Mouse (Mus musculus) liver, embryonic 14.5 days (tissue): ENCODE measurements around the gene Fermt2. TPM values are rescaled to one million over a fixed set of nuclear protein-coding genes. Genes with fewer than 3 reads are reported as not detected.

Experiments used
- ATAC-seq: fragments of 200-750 bp; cut with Nextera tagmentation; 2 replicates; pipeline ENCODE4 v1.8.0; 2017; ENCODE audit warnings: moderate number of reproducible peaks, mild to moderate bottlenecking, moderate library complexity; ENCODE audit not compliant: insufficient read depth
- DNase-seq, 3 experiments: peaks; one replicate each; pipeline ENCODE4 v3.0.0-alpha.2; 2012 to 2013; ENCODE audit warnings: low read depth in 3 of 3, low spot score in 3 of 3
- H3K27ac ChIP-seq: fragments of 300-500 bp; sonication (generic); 2 replicates; pipeline ENCODE4 v1.5.1; 2014; ENCODE audit warnings: moderate library complexity, mild to moderate bottlenecking, control low read depth, inconsistent platforms
- H3K27me3 ChIP-seq: fragments of 300-500 bp; sonication (generic); 2 replicates; pipeline ENCODE4 v1.6.1; 2014; ENCODE audit warnings: mild to moderate bottlenecking, low read length, moderate library complexity; ENCODE audit not compliant: control insufficient read depth, insufficient read depth
- H3K36me3 ChIP-seq: fragments of 300-500 bp; sonication (generic); replicated peaks from 2 replicates; pipeline ENCODE4 v1.6.1; 2014; ENCODE audit warnings: low read depth; ENCODE audit not compliant: control insufficient read depth, insufficient read depth
- H3K4me1 ChIP-seq, 2 experiments: fragments of 200-500 bp in 1 of 2; fragments of 300-500 bp in 1 of 2; sonication (generic) in 1 of 2; replicated peaks; 2 replicates each; pipeline ENCODE4 v1.6.1; 2012 to 2014; ENCODE audit warnings: antibody characterized with exemption in 1 of 2, inconsistent platforms in 1 of 2, low read length in 1 of 2; ENCODE audit not compliant: control insufficient read depth in 2 of 2, insufficient read depth in 2 of 2
- H3K4me2 ChIP-seq: fragments of 300-500 bp; sonication (generic); 2 replicates; pipeline ENCODE4 v1.6.1; 2014; ENCODE audit warnings: low read depth, mild to moderate bottlenecking, control low read depth, moderate library complexity
- H3K4me3 ChIP-seq, 2 experiments: fragments of 200-500 bp in 1 of 2; fragments of 300-500 bp in 1 of 2; sonication (generic) in 1 of 2; 2 replicates each; pipeline ENCODE4 v1.5.1; 2012 to 2014; ENCODE audit warnings: low read depth in 2 of 2, low read length in 2 of 2, mild to moderate bottlenecking in 2 of 2, control low read depth in 1 of 2, inconsistent platforms in 1 of 2, moderate library complexity in 1 of 2; ENCODE audit not compliant: insufficient read depth in 1 of 2
- H3K9ac ChIP-seq: fragments of 300-500 bp; sonication (generic); replicated peaks from 2 replicates; pipeline ENCODE4 v1.6.1; 2014; ENCODE audit warnings: mild to moderate bottlenecking, control low read depth, moderate library complexity
- H3K9me3 ChIP-seq: fragments of 300-500 bp; sonication (generic); 2 replicates; pipeline ENCODE4 v1.6.1; 2016; ENCODE audit warnings: low read length, mixed read lengths; ENCODE audit not compliant: control insufficient read depth
- CTCF ChIP-seq: IDR thresholded peaks from 2 replicates; pipeline ENCODE4 v1.5.1; 2016; ENCODE audit warnings: antibody characterized with exemption, low read depth, control low read depth
- EP300 ChIP-seq: IDR thresholded peaks from 2 replicates; pipeline ENCODE4 v1.6.1; 2016; ENCODE audit warnings: antibody characterized with exemption, low read depth
- WGBS: fragments of 180-500 bp; shearing (Covaris S2); extraction: QIAGEN DNeasy Blood & Tissue Kit; methylation state at CpG from one replicate; pipeline ENCODE4 v1.1.7; 2014; ENCODE audit not compliant: insufficient replicate concordance; 5-methylcytosine and 5-hydroxymethylcytosine counted together
- polyA plus RNA-seq, 2 experiments: library from polyadenylated mRNA; depleted of rRNA in 1 of 2; stranded (reverse) in 1 of 2; unstranded in 1 of 2; fragments of >200 nt; fragmentation: Nextera tagmentation in 1 of 2; extraction: Ambion mirVana in 1 of 2; gene quantifications; 2 replicates each; pipeline versions ENCODE4 v1.2.1 to v1.2.3; 2012 to 2014

Fermt2 gene
- polyA plus RNA-seq, 2 experiments, result 13.6 to 25.5 TPM

DNA sequence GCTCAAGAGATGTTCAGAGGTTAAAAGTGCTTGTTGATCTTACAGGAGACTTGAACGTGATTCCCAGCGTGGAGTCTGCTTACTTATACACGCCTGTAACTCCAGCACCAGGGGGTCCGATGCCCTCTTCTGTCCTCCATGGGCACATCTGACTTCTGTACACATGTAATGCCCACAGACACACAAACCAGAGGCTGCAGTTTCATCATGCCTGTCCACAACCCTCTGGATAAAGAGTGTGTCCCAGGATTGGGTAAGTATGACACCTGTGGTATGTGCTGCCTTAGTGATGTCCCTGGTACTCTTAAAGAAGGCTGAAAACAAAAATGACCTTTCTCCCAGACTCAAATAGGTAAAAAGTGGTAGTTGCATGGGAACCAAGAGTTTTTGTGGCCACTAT lies 110.6 kb downstream of the Fermt2 start:
- ATAC-seq, result no peak
- H3K36me3 ChIP-seq, result no peaks in the 10 kb centered on the region
- no peak overlapping the region for H3K4me3 ChIP-seq
- H3K4me1 ChIP-seq, result no peaks in the 10 kb centered on the region; a peak in 1 of 4 replicates
- no peak overlapping the region for H3K9ac ChIP-seq
- H3K4me2 ChIP-seq, result no peak overlapping the region
- TF ChIP-seq EP300, result no peak
- no peak for TF ChIP-seq CTCF
- no peak overlapping the region for H3K27ac ChIP-seq
- H3K9me3 ChIP-seq, result no peaks in the 10 kb centered on the region
- DNase-seq, result no peak
- no peaks in the 10 kb centered on the region for H3K27me3 ChIP-seq
- whole genome bisulfite sequencing, result 52% methylated on average over 4 of the region's 4 CpGs

DNA sequence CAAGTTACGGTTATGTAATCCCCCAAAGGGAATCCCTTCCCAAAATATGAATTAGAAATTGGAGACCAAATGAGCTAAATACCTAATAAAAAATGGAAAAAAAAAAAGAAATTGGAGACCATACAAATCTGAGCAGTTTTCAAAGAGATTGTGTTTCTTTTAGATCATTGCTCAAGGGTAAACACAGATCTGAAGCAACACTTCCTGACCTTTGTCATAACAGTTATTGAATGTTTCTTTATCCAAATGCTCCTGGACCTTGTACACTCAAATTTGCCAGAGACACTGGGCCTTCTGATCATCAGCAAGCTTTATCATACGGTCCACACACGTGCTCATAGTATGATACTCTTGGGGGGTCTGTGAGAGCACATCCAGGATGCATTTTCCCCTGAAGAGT lies 111.4 kb downstream of the Fermt2 start:
- Histone ChIP-seq H3K27ac (no peak overlapping the region), H3K9ac (no peak overlapping the region), H3K9me3 (no peaks in the 10 kb centered on the region), H3K4me3 (no peak overlapping the region), H3K4me2 (no peak overlapping the region), H3K36me3 (no peaks in the 10 kb centered on the region), H3K4me1 (no peaks in the 10 kb centered on the region; a peak in 1 of 4 replicates), H3K27me3 (no peaks in the 10 kb centered on the region)
- WGBS, result 53% methylated on average over 3 of the region's 3 CpGs
- DNase-seq (peak in 1 of 3 experiments; percentile 2), ATAC-seq (no peak)
- TF ChIP-seq CTCF (no peak), EP300 (no peak)

DNA sequence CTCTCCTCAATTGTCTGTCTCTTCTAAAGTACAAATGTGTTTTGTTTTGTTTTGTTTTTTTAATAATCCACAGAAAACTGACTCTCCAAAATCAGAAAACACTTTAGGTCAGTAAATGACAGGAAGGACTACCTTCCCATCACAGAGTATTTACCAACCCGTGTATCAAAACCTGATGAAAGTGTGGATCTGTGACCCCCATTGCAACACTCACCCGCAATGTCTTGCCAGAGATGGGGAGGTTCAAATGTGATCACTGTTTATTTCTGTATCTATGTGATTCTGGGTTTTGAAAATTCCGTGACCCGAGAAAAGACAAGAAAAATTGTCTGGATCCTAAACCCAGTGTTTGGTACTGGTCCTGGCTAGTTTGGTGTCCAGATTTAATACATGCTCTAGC lies 113.7 kb downstream of the Fermt2 start:
- H3K4me3 ChIP-seq, result no peak overlapping the region
- no peaks in the 10 kb centered on the region for H3K36me3 ChIP-seq
- no peak overlapping the region for H3K4me2 ChIP-seq
- H3K27ac ChIP-seq, result no peak overlapping the region
- ATAC-seq (no peak), DNase-seq (no peak)
- no peak overlapping the region for H3K9ac ChIP-seq
- 73% methylated on average over 4 of the region's 4 CpGs for WGBS
- TF ChIP-seq CTCF, result no peak
- no peak for TF ChIP-seq EP300
- no peaks in the 10 kb centered on the region for H3K27me3 ChIP-seq
- H3K4me1 ChIP-seq, result no peaks in the 10 kb centered on the region; a peak in 1 of 4 replicates
- no peaks in the 10 kb centered on the region for H3K9me3 ChIP-seq

Other genes starting within 250 kb of the Fermt2 start
- 10.2 and 12.1 TPM in 2 replicates for gene Ero1l, start 211.3 kb downstream of the Fermt2 start, polyA plus RNA-seq (2012; rRNA removed)
- 25.6 and 30.4 TPM in 2 replicates for gene Ero1l, start 211.3 kb downstream of the Fermt2 start, polyA plus RNA-seq (2014; fragmentation: Nextera tagmentation; extraction: Ambion mirVana)
- 29.4 and 58.1 TPM in 2 replicates for gene Psmc6, start 200.3 kb downstream of the Fermt2 start, polyA plus RNA-seq (2012; rRNA removed)
- 113 and 115 TPM in 2 replicates for gene Psmc6, start 200.3 kb downstream of the Fermt2 start, polyA plus RNA-seq (2014; fragmentation: Nextera tagmentation; extraction: Ambion mirVana)
- 2.4 and 3.8 TPM in 2 replicates for gene Styx, start 179.0 kb downstream of the Fermt2 start, polyA plus RNA-seq (2012; rRNA removed)
- gene Styx, start 179.0 kb downstream of the Fermt2 start, polyA plus RNA-seq (2014; fragmentation: Nextera tagmentation; extraction: Ambion mirVana), result 15.5 and 21.3 TPM in 2 replicates
- gene Gnpnat1, start 125.2 kb downstream of the Fermt2 start, polyA plus RNA-seq (2012; rRNA removed), result 5.4 and 8.9 TPM in 2 replicates
- 30.4 and 31.0 TPM in 2 replicates for gene Gnpnat1, start 125.2 kb downstream of the Fermt2 start, polyA plus RNA-seq (2014; fragmentation: Nextera tagmentation; extraction: Ambion mirVana)
- 12.9 and 15.4 TPM in 2 replicates for gene Ddhd1, start 128.0 kb upstream of the Fermt2 start, polyA plus RNA-seq (2012; rRNA removed)
- gene Ddhd1, start 128.0 kb upstream of the Fermt2 start, polyA plus RNA-seq (2014; fragmentation: Nextera tagmentation; extraction: Ambion mirVana), result 8.9 and 10.7 TPM in 2 replicates